12 mouse cellular contexts compared by ENCODE assay signal in the genomic region with DNA sequence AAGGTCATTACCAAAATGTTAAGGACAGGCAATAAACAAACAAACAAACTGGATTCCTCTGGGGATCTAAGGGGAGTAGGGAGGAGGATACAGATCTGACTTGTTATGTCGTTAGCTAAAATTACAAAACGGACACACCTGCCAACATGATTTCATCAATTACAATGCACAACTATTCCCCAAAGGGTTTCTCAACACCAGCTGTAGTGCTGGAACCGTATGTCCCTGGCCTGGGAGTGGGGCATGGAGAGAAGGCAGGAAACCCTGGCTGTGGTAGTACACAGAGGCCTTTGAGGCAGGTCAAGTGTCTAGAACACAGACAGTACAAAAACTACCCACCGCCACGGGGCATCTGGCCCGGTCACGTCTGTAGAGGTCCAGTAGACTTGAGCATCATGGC.
DNase-seq lines count a peak whose midpoint lies in the region.
"Had no signal": no experiment of that assay in that cellular context is flagged by ENCODE, and none has a peak within 500 bp of the region (broad histone marks: within the 10 kb centered on the region; RNA-seq: fewer than 3 reads in every experiment).

No protein-coding gene starts in this region.

- peak; percentile 53 for DNase-seq in adrenal gland, postnatal 14 days
- no peak for DNase-seq in adrenal gland, postnatal 25 days
- DNase-seq in heart, adult 8-10 months (ENCODE audit: low spot score) = peak; percentile 56
- no peak for DNase-seq in heart, postnatal 10 days
- DNase-seq in retina, postnatal 1 day = peak; percentile 11
- no peak for DNase-seq in retina, embryonic 14.5 days (ENCODE audit: low spot score)
- DNase-seq in skeletal muscle tissue, adult 2 months (ENCODE audit: low read depth, low spot score) = peak; percentile 73
- no peak for DNase-seq in c-Kit-positive CD71-positive TER-119-positive erythroid progenitor cells, embryonic 14.5 days (ENCODE audit: low spot score)
- DNase-seq: cerebellum, adult 8-10 months; kidney, adult 9 months; kidney, postnatal 14 days; liver, postnatal 0 days had no signal

- intact Hi-C loops in heart, postnatal 10 days (cut with DNase I) = no loop called here

Comparison
In these comparisons a context has a peak if more than half of its experiments do, and no peak if none do; other contexts are left out.
1. DNase-seq: peak in adrenal gland, postnatal 14 days (single experiment), heart, adult 8-10 months (single experiment), retina, postnatal 1 day (single experiment) and skeletal muscle tissue, adult 2 months (single experiment); none in adrenal gland, postnatal 25 days (single experiment), heart, postnatal 10 days (0 of 2), retina, embryonic 14.5 days (single experiment) and c-Kit-positive CD71-positive TER-119-positive erythroid progenitor cells, embryonic 14.5 days (single experiment).